Mouse (Mus musculus) megakaryocyte, embryonic 14.5 days (primary cell): ENCODE results near the gene Igsf23. TPM values are rescaled to one million over a fixed set of nuclear protein-coding genes. Genes with fewer than 3 reads are reported as not detected.
"Not testable (repeated sequence)": the region's sequence is repeated elsewhere in the genome, so short reads cannot be mapped to it uniquely, and the experiment has no call there.

Source experiments
- H3K27me3 ChIP-seq: replicated peaks from 2 replicates; pipeline ENCODE3; 2012; ENCODE audit warnings: inconsistent platforms
- H3K36me3 ChIP-seq: replicated peaks from 2 replicates; pipeline ENCODE3; 2012; ENCODE audit warnings: low read length, inconsistent platforms, mixed read lengths
- H3K4me1 ChIP-seq: 2 replicates; pipeline ENCODE4 v1.6.1; 2012; ENCODE audit warnings: inconsistent platforms
- H3K4me3 ChIP-seq: replicated peaks from 2 replicates; pipeline ENCODE3; 2012; ENCODE audit warnings: moderate library complexity, mild to moderate bottlenecking, inconsistent platforms
- H3K9me3 ChIP-seq: 2 replicates; pipeline ENCODE4 v1.6.1; 2012; ENCODE audit warnings: inconsistent platforms
- FLI1 ChIP-seq: IDR thresholded peaks from 2 replicates; pipeline ENCODE4 v1.6.1; 2012; ENCODE audit warnings: low read length, inconsistent platforms, mixed read lengths
- GATA1 ChIP-seq: IDR thresholded peaks from 3 replicates; pipeline ENCODE4 v1.6.1; 2012; ENCODE audit warnings: mixed read lengths, low read length, inconsistent platforms, borderline replicate concordance
- polyA plus RNA-seq: library from polyadenylated mRNA; stranded (reverse); fragments of >175 nt; gene quantifications from 2 replicates; pipeline ENCODE4 v1.2.3, GENCODE M21; 2012; ENCODE audit warnings: low replicate concordance; ENCODE audit not compliant: insufficient read depth

Igsf23 gene
- not detected in 2 replicates for polyA plus RNA-seq

GRCm38 (mm10) chr7:19950589-19950988 is at the start of gene Igsf23:
Igsf23 (minus strand) TSS chr7:19950756.
- no peak for TF ChIP-seq GATA1
- TF ChIP-seq FLI1: no peak
- Histone ChIP-seq H3K4me1 (no peaks in the 10 kb centered on the region), H3K9me3 (peaks cover 4% of the 10 kb centered on the region; the same call in 1 of the 2 replicates), H3K27me3 (peaks cover 23% of the 10 kb centered on the region), H3K4me3 (no peak within 1 kb of the TSS), H3K36me3 (no peaks in the 10 kb centered on the region)

- not testable (repeated sequence) for H3K4me3 ChIP-seq, H3K4me1 ChIP-seq, H3K27me3 ChIP-seq, H3K36me3 ChIP-seq, H3K9me3 ChIP-seq
These were observed 46.2 kb upstream of the Igsf23 start for GRCm38 (mm10) chr7:19996721-19997120.

- H3K9me3 ChIP-seq, H3K4me1 ChIP-seq, H3K27me3 ChIP-seq, H3K4me3 ChIP-seq, H3K36me3 ChIP-seq: not testable (repeated sequence)
These were observed 40.6 kb upstream of the Igsf23 start, which contains the start of gene Nlrp9b for GRCm38 (mm10) chr7:19991165-19991564. Nlrp9b (plus strand) TSS chr7:19991465.

GRCm38 (mm10) chr7:19971516-19971915 is 21.0 kb upstream of the Igsf23 start:
- H3K4me1 ChIP-seq: no peaks in the 10 kb centered on the region
- H3K36me3 ChIP-seq: no peaks in the 10 kb centered on the region
- peaks cover 2% of the 10 kb centered on the region for H3K27me3 ChIP-seq
- peaks cover 18% of the 10 kb centered on the region for H3K9me3 ChIP-seq
- H3K4me3 ChIP-seq: peak overlapping the region; percentile 33
- TF ChIP-seq FLI1 (no peak), GATA1 (no peak)

DNA sequence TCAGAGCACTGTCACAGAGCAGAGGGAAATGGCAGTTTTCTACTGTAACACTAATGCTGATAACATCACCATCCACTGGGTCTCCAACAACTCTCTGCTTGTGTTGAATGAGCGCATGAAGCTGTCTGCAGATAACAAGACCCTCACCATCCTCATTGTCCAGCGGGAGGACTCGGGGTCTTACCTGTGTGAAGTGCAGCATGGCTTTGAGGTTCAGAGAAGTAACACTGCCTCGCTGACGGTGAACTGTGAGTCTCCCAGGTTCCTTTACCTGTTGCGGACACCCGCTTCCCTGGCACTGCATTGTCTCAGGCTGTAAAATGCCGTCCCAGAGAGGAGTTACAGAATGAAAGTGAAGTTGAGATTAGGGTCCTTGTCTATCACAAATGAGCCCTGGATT is 19.6 kb upstream of the Igsf23 start:
- peak overlapping the region; percentile 23 for H3K4me3 ChIP-seq
- TF ChIP-seq GATA1 (no peak), FLI1 (no peak)

GRCm38 (mm10) chr7:19969541-19970090 is 19.1 kb upstream of the Igsf23 start:
- Histone ChIP-seq H3K36me3 (no peaks in the 10 kb centered on the region), H3K9me3 (peaks cover 18% of the 10 kb centered on the region), H3K4me1 (no peaks in the 10 kb centered on the region), H3K27me3 (peaks cover 2% of the 10 kb centered on the region), H3K4me3 (no peak overlapping the region)
- TF ChIP-seq FLI1 (no peak), GATA1 (no peak)

More for the DNA sequence above, 19.6 kb upstream of the Igsf23 start:
- peaks cover 2% of the 10 kb centered on the region for H3K27me3 ChIP-seq
- H3K36me3 ChIP-seq: no peaks in the 10 kb centered on the region
- peaks cover 18% of the 10 kb centered on the region for H3K9me3 ChIP-seq
- H3K4me1 ChIP-seq: no peaks in the 10 kb centered on the region

- TF ChIP-seq FLI1 (no peak), GATA1 (no peak)
These were observed 18.6 kb upstream of the Igsf23 start for GRCm38 (mm10) chr7:19969106-19969505.

GRCm38 (mm10) chr7:19964985-19965579 is 14.5 kb upstream of the Igsf23 start, which contains the start of gene Ceacam20:
Ceacam20 (plus strand) TSS chr7:19965412.
- Histone ChIP-seq H3K36me3 (no peaks in the 10 kb centered on the region), H3K4me3 (no peak within 1 kb of the TSS)

More at GRCm38 (mm10) chr7:19969106-19969505, 18.6 kb upstream of the Igsf23 start:
- Histone ChIP-seq H3K4me3 (no peak overlapping the region), H3K36me3 (no peaks in the 10 kb centered on the region), H3K4me1 (no peaks in the 10 kb centered on the region), H3K27me3 (peaks cover 2% of the 10 kb centered on the region), H3K9me3 (peaks cover 18% of the 10 kb centered on the region)

GRCm38 (mm10) chr7:19962423-19962822 is 11.9 kb upstream of the Igsf23 start:
- Histone ChIP-seq H3K4me1 (no peaks in the 10 kb centered on the region), H3K9me3 (peaks cover 6% of the 10 kb centered on the region; the same call in 1 of the 2 replicates), H3K4me3 (no peak overlapping the region), H3K36me3 (no peaks in the 10 kb centered on the region), H3K27me3 (peaks cover 6% of the 10 kb centered on the region)
- TF ChIP-seq GATA1 (no peak), FLI1 (no peak)

More at GRCm38 (mm10) chr7:19964985-19965579, 14.5 kb upstream of the Igsf23 start, which contains the start of gene Ceacam20:
- Histone ChIP-seq H3K4me1 (no peaks in the 10 kb centered on the region), H3K27me3 (peaks cover 9% of the 10 kb centered on the region), H3K9me3 (peaks cover 16% of the 10 kb centered on the region)
- no peak for TF ChIP-seq FLI1
- TF ChIP-seq GATA1: no peak

DNA sequence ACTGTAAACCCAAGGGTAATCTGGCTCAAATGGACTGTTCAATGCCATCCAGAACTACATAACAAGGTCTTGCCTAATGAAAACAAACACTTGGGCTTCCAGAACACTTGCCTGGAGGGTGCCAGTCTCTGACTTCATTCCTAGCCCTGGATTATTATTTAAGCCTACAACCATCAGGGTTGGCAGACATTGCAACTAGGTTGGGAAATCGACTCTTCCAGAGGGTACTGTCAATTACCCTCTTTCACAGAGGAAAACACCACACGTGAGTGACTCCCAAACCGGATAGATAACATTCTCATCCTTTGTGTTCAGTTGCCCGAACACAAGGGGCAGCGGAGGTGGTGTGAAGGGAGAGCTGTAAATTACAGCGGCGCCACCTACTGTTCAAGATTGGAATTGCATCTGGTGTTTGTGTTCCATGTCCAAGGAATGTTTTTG is 5.8 kb upstream of the Igsf23 start:
- H3K9me3 ChIP-seq: no peaks in the 10 kb centered on the region
- TF ChIP-seq FLI1 (no peak), GATA1 (no peak)
- H3K27me3 ChIP-seq: peaks cover 6% of the 10 kb centered on the region
- no peak overlapping the region for H3K4me3 ChIP-seq
- H3K4me1 ChIP-seq: peaks cover 6% of the 10 kb centered on the region; the same call in 1 of the 2 replicates
- H3K36me3 ChIP-seq: no peaks in the 10 kb centered on the region
